Mouse (Mus musculus) cerebral cortex, adult 2 months (tissue): ENCODE results near the gene A630076J17Rik.

Experiments used
- WGBS: fragments of 180-500 bp; shearing (Covaris S2); methylation state at CpG from one replicate; pipeline ENCODE4 v1.1.7; 2018; 5-methylcytosine and 5-hydroxymethylcytosine counted together

A630076J17Rik gene

DNA sequence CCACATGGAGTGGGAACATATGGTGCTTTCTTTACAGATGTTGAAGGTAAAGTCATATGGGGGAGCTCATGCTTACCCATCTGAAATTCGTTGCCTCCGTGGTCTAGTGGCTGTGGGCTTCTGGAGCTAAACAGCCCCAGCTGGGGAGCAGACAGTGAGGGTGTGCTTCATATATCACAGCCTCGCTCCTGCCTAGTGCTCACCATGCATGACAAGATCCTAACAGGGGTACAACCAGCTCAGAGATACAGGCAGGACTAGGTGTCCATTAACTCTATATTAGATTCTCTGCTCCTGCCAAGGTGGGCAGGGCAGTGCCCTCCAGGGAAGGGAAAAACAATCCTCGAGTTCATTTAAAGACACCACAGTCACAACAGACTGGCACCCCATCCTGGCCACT lies 788 bp downstream of the A630076J17Rik start:
- WGBS = 79% methylated on average over 4 of the region's 4 CpGs

GRCm38 (mm10) chr3:107233351-107233813 lies 3.0 kb downstream of the A630076J17Rik start:
- WGBS = 3% methylated on average over 11 of the region's 11 CpGs

- 29% methylated on average over 2 of the region's 2 CpGs for WGBS
Measured at GRCm38 (mm10) chr3:107233945-107234344, 3.5 kb downstream of the A630076J17Rik start.

DNA sequence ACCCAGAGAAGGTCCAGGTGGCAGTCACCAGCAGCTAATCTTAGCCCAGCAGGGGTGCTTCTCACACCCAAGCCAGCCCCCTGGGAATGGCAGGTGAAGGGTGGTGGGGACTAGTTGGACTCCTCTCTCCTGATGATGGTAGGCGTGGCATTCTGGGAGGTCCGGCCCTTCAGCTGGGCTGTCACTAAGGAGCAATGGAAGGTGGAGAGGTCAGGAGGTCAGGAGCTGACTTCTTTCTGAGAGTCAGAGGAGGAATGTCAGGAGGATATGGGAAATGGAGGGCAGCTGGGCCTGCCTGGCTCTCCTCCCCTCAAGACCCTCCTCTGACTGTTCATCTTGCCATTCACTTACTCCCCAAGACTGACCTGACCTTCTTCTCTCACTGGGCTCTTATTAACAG lies 7.6 kb downstream of the A630076J17Rik start:
- WGBS = 88% methylated on average over 2 of the region's 2 CpGs

DNA sequence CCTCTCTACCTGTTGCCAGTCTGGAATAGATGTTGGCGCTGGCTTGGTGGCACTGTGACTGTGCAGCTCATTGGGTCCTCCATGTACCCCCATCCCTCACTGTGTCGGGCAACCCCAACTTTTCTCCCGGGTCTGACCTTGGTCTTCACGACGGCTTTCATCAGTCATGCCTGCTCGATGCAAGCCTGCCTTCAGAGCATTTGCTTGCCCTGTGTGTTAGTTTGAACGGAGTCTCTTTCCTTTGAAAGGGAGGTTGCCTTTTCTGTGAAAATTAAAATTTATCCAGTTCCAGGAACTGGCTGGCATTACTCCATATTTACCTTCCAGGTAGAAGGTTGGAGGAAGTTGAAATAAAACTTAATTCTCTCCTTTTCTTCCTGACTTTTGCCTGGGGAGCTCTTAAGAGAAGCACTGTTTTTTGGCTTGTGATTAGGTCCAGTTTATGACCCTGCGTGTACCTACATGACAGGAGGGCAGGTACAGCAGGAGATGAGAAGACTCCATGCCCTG lies 8.1 kb downstream of the A630076J17Rik start:
- WGBS = 95% methylated on average over 8 of the region's 8 CpGs

GRCm38 (mm10) chr3:107239607-107240006 lies 9.2 kb downstream of the A630076J17Rik start, which contains the start of gene Prok1:
Gene Prok1 (minus strand): TSS chr3:107239707.
- WGBS = 93% methylated on average over 9 of the region's 9 CpGs

GRCm38 (mm10) chr3:107241389-107242094 lies 11.1 kb downstream of the A630076J17Rik start:
- WGBS = 46% methylated on average over 14 of the region's 14 CpGs

GRCm38 (mm10) chr3:107246876-107247275 lies 16.5 kb downstream of the A630076J17Rik start:
- 85% methylated on average over 6 of the region's 6 CpGs for whole genome bisulfite sequencing

- 60% methylated on average over 3 of the region's 3 CpGs for WGBS
Measured at GRCm38 (mm10) chr3:107249042-107249441, 18.6 kb downstream of the A630076J17Rik start.

DNA sequence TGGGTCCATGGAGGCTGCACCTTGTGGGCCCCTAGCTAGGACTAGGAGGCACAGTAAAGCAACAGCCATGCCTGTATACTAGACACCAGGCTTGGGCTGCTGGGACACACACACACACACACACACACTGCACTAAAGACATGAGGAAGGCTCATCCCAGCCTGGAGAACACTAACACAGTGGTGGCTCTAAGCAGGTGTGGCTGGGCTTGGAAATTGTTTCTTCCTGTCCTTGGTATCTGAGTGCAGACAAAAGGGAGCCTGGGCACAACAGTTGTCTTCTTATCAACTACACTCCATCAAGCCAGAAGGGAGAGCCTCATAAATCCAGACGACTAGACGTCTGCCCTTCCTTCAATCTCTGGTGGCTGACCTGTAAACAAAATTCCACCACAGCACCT lies 19.9 kb downstream of the A630076J17Rik start:
- WGBS = 72% methylated on average over 2 of the region's 2 CpGs

- WGBS = 54% methylated on average over 4 of the region's 4 CpGs
Measured at GRCm38 (mm10) chr3:107252035-107252434, 21.6 kb downstream of the A630076J17Rik start.

DNA sequence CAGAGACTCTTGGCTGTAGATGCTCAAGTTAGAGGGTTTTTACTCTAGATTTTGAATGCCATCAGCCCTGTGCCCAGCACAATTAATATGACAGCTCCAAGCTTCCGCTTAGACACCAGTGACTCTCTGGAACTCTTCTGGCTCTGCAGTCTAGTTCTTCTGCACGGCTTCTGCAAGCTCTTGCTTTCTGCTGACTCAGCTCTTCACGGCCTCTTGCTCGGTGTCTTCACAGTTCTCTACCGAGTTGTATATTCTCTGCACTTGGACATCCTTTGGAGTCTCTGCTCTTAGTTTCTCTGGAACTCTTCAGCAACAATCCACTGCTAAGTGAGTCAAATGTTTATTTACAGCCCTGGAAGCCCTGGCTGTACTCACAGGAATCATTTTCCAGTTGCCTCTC lies 23.5 kb downstream of the A630076J17Rik start:
- 65% methylated on average over 5 of the region's 5 CpGs for WGBS

- 94% methylated on average over 3 of the region's 3 CpGs for WGBS
Measured at GRCm38 (mm10) chr3:107255992-107256391, 25.6 kb downstream of the A630076J17Rik start.

GRCm38 (mm10) chr3:107256724-107257123 lies 26.3 kb downstream of the A630076J17Rik start:
- 63% methylated on average over 7 of the region's 7 CpGs for WGBS

GRCm38 (mm10) chr3:107257924-107258323 lies 27.5 kb downstream of the A630076J17Rik start:
- 23% methylated on average over 5 of the region's 5 CpGs for WGBS

GRCm38 (mm10) chr3:107260956-107261850 lies 30.8 kb downstream of the A630076J17Rik start:
- 53% methylated on average over 8 of the region's 8 CpGs for WGBS

DNA sequence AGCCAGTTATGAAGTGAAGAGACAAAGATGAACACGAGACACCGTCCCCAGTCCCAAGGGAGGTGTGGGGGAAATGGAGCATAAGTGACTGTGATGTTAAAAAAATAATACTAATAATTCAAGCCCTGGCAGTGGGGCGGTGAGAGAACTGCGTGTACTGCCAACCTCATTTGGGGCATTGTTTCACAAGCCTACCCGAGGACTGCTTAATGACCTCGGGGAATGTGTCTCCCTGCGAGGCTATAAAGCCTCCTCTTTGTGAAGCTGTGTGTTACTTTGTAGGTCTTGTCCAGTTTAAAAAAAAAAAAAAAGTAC lies 31.4 kb downstream of the A630076J17Rik start:
- 55% methylated on average over 7 of the region's 7 CpGs for WGBS

GRCm38 (mm10) chr3:107266814-107267345 lies 36.5 kb downstream of the A630076J17Rik start:
- 84% methylated on average over 2 of the region's 2 CpGs for WGBS

DNA sequence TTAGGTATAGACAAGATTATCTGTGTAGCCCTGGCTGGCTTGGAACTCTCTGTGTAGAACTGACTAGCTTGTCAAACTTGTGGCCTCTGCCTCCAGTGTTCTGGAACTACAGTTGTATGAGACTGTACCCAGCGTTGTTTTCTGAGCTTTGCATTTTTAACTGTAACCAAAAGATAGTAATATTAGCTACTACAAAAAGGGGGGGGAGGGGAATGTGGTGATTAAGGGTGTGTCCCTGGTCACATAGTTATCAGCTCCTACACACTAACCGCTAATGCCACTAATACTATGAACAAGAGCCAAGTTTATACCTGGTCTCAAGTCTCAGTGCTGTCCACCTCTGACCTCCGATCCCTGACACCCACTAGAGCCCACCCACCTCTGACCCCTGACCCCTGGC lies 42.0 kb downstream of the A630076J17Rik start:
- 93% methylated on average over 3 of the region's 3 CpGs for WGBS

GRCm38 (mm10) chr3:107273820-107274219 lies 43.4 kb downstream of the A630076J17Rik start:
- WGBS = 5% methylated on average over 3 of the region's 3 CpGs

DNA sequence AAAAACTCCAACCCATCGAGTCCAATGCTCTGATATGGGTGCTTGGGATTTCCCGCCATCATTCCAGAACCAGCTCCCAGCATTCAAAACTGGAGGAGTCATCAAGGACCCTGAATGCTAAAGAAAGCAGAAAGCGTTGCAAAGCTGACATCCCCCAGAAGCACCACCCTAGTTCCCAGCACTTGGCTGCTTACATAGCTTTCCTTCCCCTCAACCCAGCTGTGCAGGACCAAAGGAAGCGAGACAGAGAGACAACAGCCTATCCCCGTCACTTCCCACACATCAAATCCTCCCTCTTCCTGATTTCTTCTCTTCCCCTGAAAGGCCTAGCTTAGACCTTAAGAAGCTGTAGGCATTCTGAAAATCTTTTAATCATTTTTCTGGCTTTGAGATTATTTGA lies 44.9 kb downstream of the A630076J17Rik start:
- 71% methylated on average over 5 of the region's 5 CpGs for WGBS

DNA sequence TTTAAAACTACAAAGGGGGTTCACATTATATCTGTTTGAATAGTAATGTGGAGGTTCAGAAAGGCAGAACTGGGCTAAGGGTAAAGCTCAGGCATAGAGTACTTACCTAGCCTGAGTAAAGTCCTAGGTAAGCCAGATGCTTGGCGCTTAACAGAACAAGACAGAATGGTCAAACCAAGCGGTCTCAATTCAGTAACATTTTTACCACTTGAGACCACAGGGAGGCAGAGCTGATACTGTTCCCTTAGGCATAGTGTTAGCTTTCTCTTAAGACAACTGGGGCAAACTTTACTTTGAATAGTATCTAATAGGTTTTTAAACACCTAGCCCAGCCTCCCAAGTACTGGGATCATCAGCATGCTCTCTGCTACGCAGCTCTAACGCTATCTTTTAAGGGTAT lies 45.6 kb downstream of the A630076J17Rik start:
- 65% methylated on average over 4 of the region's 4 CpGs for WGBS
